Mouse (Mus musculus): Measurements from ENCODE around the gene Dnaic2.

DNA sequence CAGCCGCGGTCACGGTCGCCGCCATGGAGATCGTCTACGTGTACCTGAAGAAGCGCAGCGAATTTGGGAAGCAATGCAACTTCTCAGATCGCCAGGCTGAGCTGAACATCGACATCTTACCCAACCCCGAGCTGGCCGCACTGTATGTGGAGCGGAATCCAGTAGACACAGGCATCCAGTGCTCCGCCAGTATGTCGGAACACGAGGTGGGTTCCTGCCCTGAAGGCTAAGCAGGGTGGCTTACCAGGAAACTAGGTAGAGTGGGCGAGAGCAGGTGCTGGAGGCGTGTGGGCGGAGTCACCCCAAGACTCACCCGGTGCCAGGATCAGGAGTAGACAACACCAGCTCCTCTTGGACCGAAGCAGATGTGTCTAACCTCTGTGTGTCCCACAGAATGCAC lies 5.7 kb downstream of the Dnaic2 start:
- TF ChIP-seq CTCF (IDR thresholded peaks at IDR 0.05; ENCODE audit: borderline replicate concordance, control insufficient read depth, extremely low read depth, insufficient read depth, low read length, poor library complexity) (no peak), POLR2A (IDR thresholded peaks at IDR 0.05; ENCODE audit: control insufficient read depth, extremely low read depth, insufficient read depth, low read length, poor library complexity) (no peak)
